Mouse (Mus musculus): ENCODE measurements at regions not wholly inside any gene's neighbourhood (a gene's known extent, or its start where the extent isn't known, plus 50 kb on each side); places are given as distances from the start of the nearest gene placed in this dataset.
"Not testable (repeated sequence)": the region's sequence is repeated elsewhere in the genome, so short reads cannot be mapped to it uniquely, and the experiment has no call there.

DNA sequence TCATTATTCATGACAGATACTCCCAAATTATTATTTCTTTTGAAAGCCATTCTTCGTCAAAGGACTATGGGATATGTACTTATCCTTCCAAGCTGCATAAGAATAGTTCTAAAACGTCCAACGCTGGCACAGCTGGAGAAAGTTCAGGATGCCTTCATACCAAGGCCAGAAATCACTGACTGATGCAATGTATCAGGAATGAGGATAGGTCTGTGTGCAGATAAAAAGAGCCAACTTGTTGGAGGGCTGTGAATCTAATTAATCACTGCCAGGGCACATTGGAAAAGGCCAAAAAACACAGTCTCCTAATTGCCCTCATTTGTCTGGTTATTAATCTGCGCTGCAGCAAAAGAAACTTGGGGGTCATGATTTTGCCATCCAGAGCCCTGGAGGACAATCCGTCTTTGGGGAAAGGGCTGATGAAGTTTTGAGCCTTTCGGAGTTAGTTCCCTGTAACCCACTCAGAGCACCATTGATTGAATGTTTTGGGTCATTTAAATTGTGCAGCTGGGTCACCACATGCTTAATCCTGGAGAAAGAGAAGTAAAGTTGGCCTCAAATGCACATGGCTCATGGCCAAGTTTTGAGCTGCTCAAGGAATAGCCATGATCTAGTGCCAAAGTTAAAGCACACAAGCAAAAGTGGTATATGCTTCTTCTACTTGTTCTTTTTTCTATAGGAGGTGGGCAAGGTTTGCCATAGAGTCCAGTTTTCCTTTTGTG is 248.0 kb upstream of the Sfrp2 start:
- H3K27ac ChIP-seq = no peak overlapping the region
- no peak for DNase-seq (ENCODE audit: low spot score in 2 of 2)
- no peak for TF ChIP-seq CTCF (conservative IDR thresholded peaks at IDR 0.05)
- H3K4me3 ChIP-seq = no peak overlapping the region

DNA sequence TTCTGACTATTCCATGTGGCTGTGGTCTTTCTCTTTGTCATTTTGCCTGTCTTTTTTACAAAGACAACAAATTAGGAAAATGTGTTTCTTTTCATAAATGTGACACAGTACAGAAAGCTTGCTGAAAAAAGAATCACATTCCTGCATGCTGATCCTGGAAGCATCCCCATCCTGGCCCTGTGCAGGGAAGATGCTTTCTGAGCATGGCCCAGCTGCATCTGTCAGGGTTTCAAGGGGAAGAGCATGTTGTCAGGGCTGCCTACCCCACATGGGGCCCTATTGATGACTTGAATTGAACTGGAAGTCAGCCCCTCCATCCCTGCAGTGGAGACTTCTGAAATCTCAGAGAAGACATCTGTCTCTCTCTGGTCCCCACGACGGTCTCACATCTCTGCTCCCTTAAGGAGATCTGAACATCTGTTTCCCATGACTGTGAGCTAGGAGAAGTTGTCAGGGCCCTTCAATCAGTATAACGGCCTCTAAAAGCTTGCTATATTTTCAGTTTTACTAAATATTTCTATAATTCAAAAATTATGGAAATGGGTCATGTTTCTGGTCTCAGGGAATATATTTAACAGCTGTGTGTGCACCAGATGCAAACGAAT is 235.8 kb upstream of the Sfrp2 start:
- no peak for DNase-seq (ENCODE audit: low spot score in 2 of 2)
- no peak for TF ChIP-seq CTCF (conservative IDR thresholded peaks at IDR 0.05)
- Histone ChIP-seq H3K27ac (no peak overlapping the region), H3K4me3 (no peak overlapping the region)

DNA sequence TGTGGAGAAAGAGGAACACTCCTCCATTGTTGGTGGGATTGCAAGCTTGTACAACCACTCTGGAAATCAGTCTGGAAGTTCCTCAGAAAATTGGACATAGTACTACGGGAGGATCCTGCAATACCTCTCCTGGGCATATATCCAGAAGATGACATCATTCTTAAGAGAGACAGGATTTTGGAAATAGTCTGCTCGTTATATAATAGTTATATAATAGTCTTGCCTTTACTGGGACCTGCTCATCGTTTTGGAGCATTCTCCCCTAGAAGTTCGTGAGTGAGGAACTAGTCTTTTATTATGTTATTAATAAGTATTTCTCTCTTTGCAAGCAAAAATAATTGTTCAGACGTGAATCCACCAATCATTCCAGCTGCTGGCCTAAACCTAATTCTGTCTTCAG is 229.5 kb upstream of the Sfrp2 start:
- H3K27ac ChIP-seq; H3K4me3 ChIP-seq; DNase-seq (ENCODE audit: low spot score in 2 of 2): not testable (repeated sequence)

DNA sequence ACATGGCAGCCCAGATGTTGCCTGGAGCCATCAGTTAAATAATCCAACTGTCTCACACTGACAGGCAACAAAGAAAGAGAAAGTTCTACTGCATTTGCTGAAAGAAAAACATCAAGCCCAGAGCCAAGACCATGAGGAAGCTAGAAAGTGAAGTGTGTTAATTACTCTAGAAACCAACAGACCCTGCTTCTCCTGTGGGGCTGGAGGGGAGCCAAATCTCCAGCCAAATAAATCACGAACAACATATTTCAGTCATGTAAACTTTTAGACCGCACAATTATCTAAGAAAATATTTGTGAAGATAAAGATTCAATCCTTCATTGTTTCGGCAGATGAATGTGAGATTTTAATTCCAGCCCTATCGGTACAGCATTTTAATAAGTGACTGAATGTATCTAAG is 228.9 kb upstream of the Sfrp2 start:
- DNase-seq (ENCODE audit: low spot score in 2 of 2) = no peak
- Histone ChIP-seq H3K27ac (no peak overlapping the region), H3K4me3 (no peak overlapping the region)
- no peak for TF ChIP-seq CTCF (conservative IDR thresholded peaks at IDR 0.05)

DNA sequence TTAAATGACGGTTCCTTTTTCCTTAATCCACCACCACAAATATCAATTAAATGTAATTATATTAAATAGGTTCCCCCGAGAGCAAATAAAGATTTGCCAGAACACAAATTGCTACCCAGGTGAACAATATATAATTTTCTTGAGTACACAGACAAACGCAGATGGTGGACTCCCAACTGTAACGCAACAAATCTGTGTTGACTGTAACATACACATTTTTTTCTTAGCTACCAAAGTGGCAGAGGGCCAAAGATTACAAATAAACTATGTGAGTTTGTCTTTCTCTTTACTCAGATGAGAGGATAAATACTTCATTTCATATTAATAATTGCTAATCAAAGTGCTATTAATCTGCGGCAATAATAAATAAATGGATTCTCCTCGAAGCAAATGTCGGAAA is 228.4 kb upstream of the Sfrp2 start:
- H3K4me3 ChIP-seq = no peak overlapping the region
- H3K27ac ChIP-seq = no peak overlapping the region
- no peak for DNase-seq (ENCODE audit: low spot score in 2 of 2)
- TF ChIP-seq CTCF (conservative IDR thresholded peaks at IDR 0.05) = no peak

DNA sequence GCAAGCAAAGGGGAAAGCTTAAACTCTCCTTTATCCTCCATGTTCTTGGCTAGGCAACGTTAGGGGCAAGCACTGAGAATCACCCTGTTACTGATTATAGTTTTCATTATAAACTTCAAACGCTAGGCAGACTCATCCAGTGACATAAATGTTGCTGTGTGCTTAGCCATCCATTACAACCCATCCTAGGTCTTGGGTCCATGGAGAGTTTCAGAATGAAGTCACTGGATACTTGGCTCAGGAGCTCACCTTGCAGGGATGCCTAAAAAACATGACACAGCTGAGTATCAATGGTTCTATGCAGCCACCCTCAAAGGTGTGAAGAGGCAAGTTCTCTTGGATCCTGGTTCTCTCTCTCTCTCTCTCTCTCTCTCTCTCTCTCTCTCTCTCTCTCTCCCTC is 227.2 kb upstream of the Sfrp2 start:
- Histone ChIP-seq H3K27ac (no peak overlapping the region), H3K4me3 (no peak overlapping the region)
- no peak for TF ChIP-seq CTCF (conservative IDR thresholded peaks at IDR 0.05)
- DNase-seq (ENCODE audit: low spot score in 2 of 2) = no peak

DNA sequence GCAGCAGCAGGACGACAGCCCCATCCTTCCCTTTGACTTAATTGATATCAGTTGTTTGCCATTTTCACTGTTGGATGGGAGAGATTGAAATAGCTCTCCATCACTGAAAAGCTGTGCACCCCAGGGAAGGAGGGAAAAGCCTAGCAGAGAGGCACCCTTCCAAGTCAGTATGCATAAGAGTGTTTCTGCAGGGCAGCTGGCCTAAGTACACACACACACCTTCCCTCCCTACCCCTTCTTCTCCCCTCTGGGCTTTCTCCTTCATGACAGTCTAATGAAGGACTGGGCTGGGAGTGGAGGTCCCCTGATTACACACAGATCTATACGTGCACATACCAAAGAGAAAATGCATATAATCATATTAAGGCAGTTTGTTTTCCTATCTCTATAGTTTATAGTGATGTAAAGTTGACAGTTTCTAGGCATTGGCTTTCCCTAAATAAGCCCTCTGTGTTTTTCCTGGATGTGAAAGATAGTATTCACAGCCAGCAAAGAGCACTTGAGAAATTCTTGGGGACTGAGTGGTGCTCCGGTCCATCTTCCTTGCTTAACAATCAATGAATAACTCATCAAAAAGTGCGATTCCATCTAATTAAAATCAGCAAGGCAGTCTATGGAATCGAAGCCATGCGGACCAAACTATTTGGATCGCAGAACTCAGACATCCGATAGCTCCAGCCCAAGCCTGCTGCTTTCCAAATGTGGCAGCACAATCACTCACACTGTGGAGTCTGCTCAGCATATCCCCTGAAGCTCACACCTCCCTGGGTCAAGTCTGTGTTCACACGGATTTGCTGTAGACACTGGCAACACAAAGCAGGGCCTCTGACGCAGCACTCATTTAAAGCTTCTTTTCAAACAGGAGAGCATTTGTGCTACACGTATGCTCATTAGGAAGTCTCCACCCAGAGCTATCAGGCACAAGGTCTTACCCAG is 224.9 kb upstream of the Sfrp2 start:
- no peak overlapping the region for H3K4me3 ChIP-seq
- DNase-seq (ENCODE audit: low spot score in 2 of 2) = no peak
- no peak for TF ChIP-seq CTCF (conservative IDR thresholded peaks at IDR 0.05)
- H3K27ac ChIP-seq = no peak overlapping the region

DNA sequence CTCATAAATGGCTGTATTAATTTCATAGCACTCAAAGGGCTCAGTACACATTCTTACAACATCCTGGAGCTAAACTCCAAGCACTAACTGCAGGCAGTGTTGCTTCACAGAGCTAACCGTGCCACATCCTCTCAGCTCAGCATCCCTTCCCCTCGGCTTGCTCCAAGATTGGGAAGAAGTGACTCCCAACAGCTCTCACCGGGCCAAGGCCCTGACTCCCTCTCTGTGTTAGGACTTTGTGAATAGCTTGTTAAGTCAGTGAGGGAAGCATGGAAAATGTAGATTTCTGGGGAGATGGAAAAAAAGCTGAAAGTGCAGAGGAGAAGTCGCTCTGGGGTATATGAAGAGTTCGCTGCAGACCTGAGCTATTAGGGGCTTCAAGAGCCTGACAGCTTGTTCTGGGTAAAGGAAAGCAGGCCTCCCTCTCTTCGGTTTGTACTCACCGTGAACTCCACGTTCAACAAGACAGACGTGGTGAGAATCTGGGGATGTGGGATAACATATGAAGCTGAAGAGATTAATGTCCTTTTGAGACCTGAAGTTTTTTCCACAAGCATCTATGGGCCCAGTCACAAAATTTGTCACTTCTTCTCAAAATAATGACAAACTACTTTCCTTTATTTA is 213.5 kb upstream of the Sfrp2 start:
- no peak for DNase-seq (ENCODE audit: low spot score in 2 of 2)
- Histone ChIP-seq H3K4me3 (no peak overlapping the region), H3K27ac (no peak overlapping the region)
- TF ChIP-seq CTCF (conservative IDR thresholded peaks at IDR 0.05) = no peak

DNA sequence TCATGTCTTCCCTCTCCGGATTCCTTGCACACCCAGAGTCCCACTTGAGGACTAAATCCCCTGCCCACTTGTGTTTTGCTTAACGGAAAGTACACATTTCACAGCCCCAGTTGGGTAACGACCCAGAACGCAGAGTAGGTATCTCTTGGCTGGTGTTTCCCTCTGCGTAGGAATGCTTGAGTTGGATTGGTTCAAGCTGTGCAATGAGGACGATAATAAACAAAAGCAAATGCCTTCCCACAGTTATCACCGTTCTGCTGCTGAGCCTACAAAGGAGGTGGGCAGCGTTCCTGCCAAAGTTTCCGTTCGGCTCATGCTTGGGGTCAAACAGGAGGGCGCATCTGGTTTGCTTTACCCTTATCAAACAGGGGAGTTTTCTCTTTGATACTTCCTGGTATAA is 212.3 kb upstream of the Sfrp2 start:
- H3K27ac ChIP-seq = no peak overlapping the region
- TF ChIP-seq CTCF (conservative IDR thresholded peaks at IDR 0.05) = no peak
- no peak for DNase-seq (ENCODE audit: low spot score in 2 of 2)
- H3K4me3 ChIP-seq = no peak overlapping the region

DNA sequence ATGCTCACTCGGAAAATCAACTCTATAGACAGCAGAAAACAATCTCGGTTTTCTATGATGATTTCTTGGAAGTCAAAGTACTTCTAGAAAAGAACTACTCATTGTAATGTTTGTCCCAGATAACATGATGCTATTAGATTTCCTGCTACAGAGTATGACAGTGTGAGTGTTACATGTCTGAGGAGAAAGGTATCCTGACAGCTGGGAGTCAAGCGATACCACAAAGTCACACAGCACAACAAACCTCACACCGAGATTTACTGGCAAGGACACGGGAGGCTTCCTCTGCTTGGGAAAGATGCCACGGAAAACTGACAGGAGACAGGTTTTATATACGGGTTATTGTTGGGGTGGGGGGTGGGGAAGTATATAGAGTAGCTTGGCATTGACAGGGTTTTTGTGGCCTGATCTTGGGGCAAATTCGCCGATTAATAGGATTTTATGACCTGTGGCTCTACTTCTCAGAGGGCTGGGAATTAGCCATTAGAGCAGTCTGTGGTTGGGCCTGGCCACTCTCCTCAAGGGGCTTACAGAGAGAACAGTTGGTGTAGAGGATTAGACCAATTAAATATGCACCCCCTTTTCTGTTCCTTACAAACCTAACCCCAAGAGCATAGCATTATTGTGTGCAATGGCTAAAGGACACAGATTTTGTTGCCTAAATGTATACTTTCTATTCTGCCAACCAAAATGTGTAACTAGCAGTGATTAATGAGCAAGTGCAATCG is 209.2 kb upstream of the Sfrp2 start:
- no peak for DNase-seq (ENCODE audit: low spot score in 2 of 2)
- Histone ChIP-seq H3K4me3 (no peak overlapping the region), H3K27ac (no peak overlapping the region)
- TF ChIP-seq CTCF (conservative IDR thresholded peaks at IDR 0.05) = no peak

DNA sequence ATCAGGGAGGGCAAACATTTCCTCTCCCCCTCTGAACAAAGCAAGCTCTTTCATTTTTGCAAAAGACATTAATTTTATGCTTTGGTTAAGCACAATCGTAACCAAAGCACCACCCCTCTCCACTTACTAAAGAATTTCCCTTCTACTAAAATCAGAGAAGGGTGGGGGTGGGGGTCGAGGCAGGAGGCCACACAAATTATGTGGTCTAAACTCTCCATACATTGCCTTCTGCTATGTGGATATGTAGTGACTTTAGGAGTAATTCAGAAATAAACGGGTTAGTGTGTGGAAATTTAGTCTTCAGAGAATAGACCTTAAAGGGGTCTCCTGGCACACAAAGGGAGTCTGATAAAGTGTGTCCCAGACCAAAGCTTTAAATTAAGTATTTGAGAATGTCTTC is 204.1 kb upstream of the Sfrp2 start:
- TF ChIP-seq CTCF (conservative IDR thresholded peaks at IDR 0.05) = no peak
- no peak for DNase-seq (ENCODE audit: low spot score in 2 of 2)
- Histone ChIP-seq H3K27ac (no peak overlapping the region), H3K4me3 (no peak overlapping the region)

DNA sequence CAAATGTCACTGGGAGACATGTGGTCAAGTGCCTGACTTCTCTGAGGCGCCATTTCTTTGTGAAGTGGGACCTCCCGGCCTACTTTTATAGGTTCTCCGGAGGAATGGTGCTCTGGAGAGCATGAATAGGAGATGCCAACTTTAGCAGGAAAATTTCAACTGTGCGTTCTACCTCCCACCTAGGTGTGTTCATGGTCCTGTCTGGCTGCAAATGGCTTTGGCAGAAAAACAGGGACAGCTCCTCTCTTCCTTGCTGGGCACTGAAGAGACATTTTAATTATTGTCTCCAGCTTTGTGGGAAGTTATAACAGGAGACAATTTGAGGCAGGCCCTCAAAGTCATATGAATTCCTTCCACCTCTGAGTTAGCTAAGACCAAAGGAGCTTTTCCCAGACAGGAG is 190.6 kb upstream of the Sfrp2 start:
- no peak overlapping the region for H3K27ac ChIP-seq
- DNase-seq (ENCODE audit: low spot score in 2 of 2) = no peak
- H3K4me3 ChIP-seq = no peak overlapping the region
- TF ChIP-seq CTCF (conservative IDR thresholded peaks at IDR 0.05) = no peak
